Mouse (Mus musculus) liver, postnatal 0 days (tissue): Measurements from ENCODE around the gene Nox1. TPM values are rescaled to one million over a fixed set of nuclear protein-coding genes. Genes with fewer than 3 reads are reported as not detected.
"Not testable (repeated sequence)": the region's sequence is repeated elsewhere in the genome, so short reads cannot be mapped to it uniquely, and the experiment has no call there.

Experiments used
- ATAC-seq: fragments of 200-750 bp; cut with Nextera tagmentation; 2 replicates; pipeline ENCODE4 v1.8.0; 2017; ENCODE audit warnings: mild to moderate bottlenecking, moderate library complexity
- DNase-seq: peaks from one replicate; pipeline ENCODE4 v3.0.0-alpha.2; 2016
- H3K27ac ChIP-seq: fragments of 300-500 bp; sonication (generic); 2 replicates; pipeline ENCODE4 v1.5.1; 2014; ENCODE audit warnings: antibody characterized with exemption, moderate library complexity, mild to moderate bottlenecking, low read depth
- H3K27me3 ChIP-seq: fragments of 300-500 bp; sonication (generic); 2 replicates; pipeline ENCODE4 v1.6.1; 2014; ENCODE audit warnings: low read length, control low read depth, mixed read lengths; ENCODE audit not compliant: insufficient read depth
- H3K36me3 ChIP-seq: fragments of 300-500 bp; sonication (generic); replicated peaks from 2 replicates; pipeline ENCODE4 v1.6.1; 2014; ENCODE audit warnings: mild to moderate bottlenecking, control low read depth, low read length, moderate library complexity, mixed read lengths; ENCODE audit not compliant: insufficient read depth
- H3K4me1 ChIP-seq: fragments of 300-500 bp; sonication (generic); 2 replicates; pipeline ENCODE4 v1.6.1; 2014; ENCODE audit warnings: antibody characterized with exemption, mild to moderate bottlenecking, control low read depth; ENCODE audit not compliant: insufficient read depth
- H3K4me2 ChIP-seq: fragments of 300-500 bp; sonication (generic); 2 replicates; pipeline ENCODE4 v1.6.1; 2014; ENCODE audit warnings: low read depth, mild to moderate bottlenecking, low read length, moderate library complexity, mixed read lengths
- H3K4me3 ChIP-seq: fragments of 300-500 bp; sonication (generic); 2 replicates; pipeline ENCODE4 v1.5.1; 2014; ENCODE audit warnings: low read depth, low read length
- H3K9ac ChIP-seq: fragments of 300-500 bp; sonication (generic); replicated peaks from 2 replicates; pipeline ENCODE4 v1.6.1; 2014; ENCODE audit warnings: mild to moderate bottlenecking, moderate library complexity
- H3K9me3 ChIP-seq: fragments of 300-500 bp; sonication (generic); 2 replicates; pipeline ENCODE4 v1.6.1; 2016; ENCODE audit warnings: mild to moderate bottlenecking, control low read depth, low read length, mixed read lengths
- CTCF ChIP-seq: sonication (generic); IDR thresholded peaks from 2 replicates; pipeline ENCODE4 v1.5.1; 2016; ENCODE audit warnings: antibody characterized with exemption, low read depth
- EP300 ChIP-seq: IDR thresholded peaks from 2 replicates; pipeline ENCODE4 v1.6.1; 2016; ENCODE audit warnings: antibody characterized with exemption, low read depth, mild to moderate bottlenecking
- WGBS: fragments of 180-500 bp; shearing (Covaris S2); extraction: QIAGEN DNeasy Blood & Tissue Kit; methylation state at CpG from one replicate; pipeline ENCODE4 v1.1.7; 2014; ENCODE audit not compliant: insufficient replicate concordance; 5-methylcytosine and 5-hydroxymethylcytosine counted together
- polyA plus RNA-seq: library from polyadenylated mRNA; unstranded; fragments of >200 nt; fragmentation: Nextera tagmentation; extraction: Ambion mirVana; gene quantifications from 2 replicates; pipeline ENCODE4 v1.2.1, GENCODE M21; 2015

Nox1 gene
- polyA plus RNA-seq, 1 experiment from 2014 or later = 0.13 TPM

DNA sequence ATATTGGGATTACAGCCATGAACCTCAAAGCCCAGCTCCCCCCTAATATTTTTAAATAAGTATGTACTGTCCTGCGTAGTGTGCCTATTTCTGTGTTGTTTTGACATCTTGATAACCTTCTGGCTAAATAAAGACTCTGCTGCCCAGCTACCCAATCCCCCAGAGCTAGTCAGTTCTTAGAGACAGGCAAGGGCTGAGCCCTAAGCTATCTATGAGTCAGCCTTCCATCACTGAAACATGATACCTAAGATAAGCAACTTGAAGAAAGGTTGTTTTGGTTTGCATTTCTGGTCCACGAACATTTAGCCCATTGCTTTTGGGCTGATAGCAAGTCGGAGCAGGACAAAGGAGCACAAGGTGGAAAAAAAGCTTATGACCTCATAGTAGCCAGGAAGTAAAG, 1.1 kb downstream of the Nox1 start:
- Histone ChIP-seq H3K27ac (no peak overlapping the region), H3K9me3 (no peaks in the 10 kb centered on the region), H3K4me1 (no peaks in the 10 kb centered on the region), H3K4me3 (no peak overlapping the region), H3K36me3 (peaks cover 6% of the 10 kb centered on the region), H3K4me2 (no peak overlapping the region), H3K27me3 (no peaks in the 10 kb centered on the region), H3K9ac (no peak overlapping the region)
- ATAC-seq (no peak), DNase-seq (no peak)
- 54% methylated on average over 3 of the region's 3 CpGs for WGBS
- TF ChIP-seq EP300 = no peak
- TF ChIP-seq CTCF = no peak

GRCm38 (mm10) chrX:134218161-134218560, 3.6 kb downstream of the Nox1 start:
- Histone ChIP-seq H3K4me2 (no peak overlapping the region), H3K4me3 (no peak overlapping the region), H3K9me3 (no peaks in the 10 kb centered on the region), H3K36me3 (no peaks in the 10 kb centered on the region; the same call in 1 of the 2 replicates), H3K27me3 (no peaks in the 10 kb centered on the region), H3K27ac (no peak overlapping the region), H3K4me1 (no peaks in the 10 kb centered on the region), H3K9ac (no peak overlapping the region)
- 54% methylated on average over 4 of the region's 4 CpGs for WGBS
- DNase-seq (no peak), ATAC-seq (no peak)
- no peak for TF ChIP-seq EP300
- TF ChIP-seq CTCF = no peak

DNA sequence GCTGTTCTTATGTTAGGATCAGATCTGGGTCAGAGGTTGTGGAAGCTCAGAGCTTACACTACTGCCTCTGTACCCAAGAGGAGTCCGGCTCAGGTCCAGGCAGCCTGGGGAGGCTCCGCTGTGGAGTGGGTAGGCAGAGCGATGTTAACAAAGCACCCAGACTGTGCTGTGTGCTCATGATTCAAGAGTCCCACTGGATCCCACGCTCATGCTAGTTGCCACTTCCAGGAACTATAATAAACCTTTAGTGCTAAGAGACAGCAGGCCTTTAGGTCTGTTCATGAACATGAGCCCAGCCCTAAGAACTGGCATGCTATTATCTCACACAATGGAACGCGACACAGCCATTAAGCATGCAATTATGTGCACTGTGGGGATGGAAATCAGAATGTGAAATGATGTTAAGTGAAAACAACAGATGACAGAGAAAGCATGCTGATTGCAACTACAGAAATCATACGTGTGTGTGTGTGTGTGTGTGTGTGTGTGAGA, 10.6 kb downstream of the Nox1 start:
- DNase-seq (no peak), ATAC-seq (no peak)
- 81% methylated on average over 7 of the region's 7 CpGs for WGBS
- Histone ChIP-seq H3K4me2 (no peak overlapping the region), H3K27ac (no peak overlapping the region), H3K36me3 (no peaks in the 10 kb centered on the region), H3K27me3 (no peaks in the 10 kb centered on the region), H3K4me1 (no peaks in the 10 kb centered on the region), H3K9ac (no peak overlapping the region), H3K4me3 (no peak overlapping the region), H3K9me3 (no peaks in the 10 kb centered on the region)
- TF ChIP-seq EP300 (no peak), CTCF (no peak)

- Histone ChIP-seq H3K9me3 (no peaks in the 10 kb centered on the region), H3K4me2 (no peak overlapping the region), H3K36me3 (no peaks in the 10 kb centered on the region), H3K27me3 (no peaks in the 10 kb centered on the region), H3K4me1 (no peaks in the 10 kb centered on the region), H3K27ac (no peak overlapping the region), H3K4me3 (no peak overlapping the region), H3K9ac (no peak overlapping the region)
- no peak for ATAC-seq
- TF ChIP-seq CTCF = no peak
- no peak for TF ChIP-seq EP300
- DNase-seq = no peak
- 67% methylated on average over 2 of the region's 2 CpGs for WGBS
Measured at GRCm38 (mm10) chrX:134208491-134208890, 13.3 kb downstream of the Nox1 start.

DNA sequence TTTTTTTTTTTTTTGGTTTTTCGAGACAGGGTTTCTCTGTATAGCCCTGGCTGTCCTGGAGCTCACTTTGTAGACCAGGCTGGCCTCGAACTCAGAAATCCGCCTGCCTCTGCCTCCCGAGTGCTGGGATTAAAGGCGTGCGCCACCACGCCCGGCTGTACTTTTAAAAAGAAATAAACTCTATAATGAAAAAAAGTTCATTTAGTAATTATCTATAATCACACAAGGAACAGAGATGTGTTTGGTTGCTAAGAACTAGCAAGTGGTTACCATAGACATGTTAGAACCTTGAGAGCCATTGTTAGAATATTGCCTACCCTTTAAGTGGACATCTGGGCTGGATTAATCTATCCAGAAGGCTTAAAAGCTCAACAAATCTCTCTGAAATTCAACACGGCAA, 34.6 kb downstream of the Nox1 start, which contains the start of gene Arl13a:
Arl13a (plus strand) TSS at position 301 of the 400 bp plus-strand sequence.
- H3K4me3 ChIP-seq, ATAC-seq, H3K4me1 ChIP-seq, H3K9me3 ChIP-seq, H3K27ac ChIP-seq, H3K4me2 ChIP-seq, H3K9ac ChIP-seq, DNase-seq, H3K36me3 ChIP-seq, H3K27me3 ChIP-seq: not testable (repeated sequence)
- WGBS = 84% methylated on average over 7 of the region's 9 CpGs

DNA sequence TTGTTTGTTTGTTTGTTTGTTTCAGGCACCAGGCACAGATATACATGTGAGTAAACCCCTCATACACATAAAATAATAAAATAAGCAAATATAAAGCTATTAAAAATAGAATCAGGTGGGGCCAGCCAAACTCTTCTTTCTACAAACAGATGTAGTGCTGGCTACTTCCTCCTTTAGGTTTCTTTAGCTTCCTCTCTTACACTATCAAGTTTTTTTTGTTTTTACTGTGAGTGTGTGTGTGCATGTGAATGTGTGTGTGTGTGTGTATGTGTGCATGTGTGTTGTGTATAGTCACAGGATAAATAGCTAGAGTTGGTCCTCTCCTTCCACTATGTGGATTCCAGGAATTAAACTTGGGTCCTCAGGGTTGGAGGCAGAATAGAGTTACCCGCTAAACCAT, 47.1 kb downstream of the Nox1 start:
- no peak for DNase-seq
- Histone ChIP-seq H3K4me2 (no peak overlapping the region), H3K4me3 (no peak overlapping the region), H3K27ac (no peak overlapping the region), H3K4me1 (no peaks in the 10 kb centered on the region), H3K27me3 (no peaks in the 10 kb centered on the region), H3K9me3 (no peaks in the 10 kb centered on the region), H3K36me3 (no peaks in the 10 kb centered on the region), H3K9ac (no peak overlapping the region)
- 89% methylated on average over 1 of the region's 1 CpGs for WGBS
- ATAC-seq = no peak
- TF ChIP-seq EP300 (no peak), CTCF (no peak)

- no peak overlapping the region for H3K4me2 ChIP-seq
- DNase-seq = no peak
- TF ChIP-seq CTCF (no peak), EP300 (no peak)
- ATAC-seq = no peak
- no peaks in the 10 kb centered on the region for H3K27me3 ChIP-seq
- WGBS = 87% methylated on average over 1 of the region's 1 CpGs
- no peaks in the 10 kb centered on the region for H3K9me3 ChIP-seq
- H3K27ac ChIP-seq = no peak overlapping the region
- H3K4me1 ChIP-seq = no peaks in the 10 kb centered on the region
- no peak overlapping the region for H3K9ac ChIP-seq
- no peaks in the 10 kb centered on the region for H3K36me3 ChIP-seq
- H3K4me3 ChIP-seq = no peak overlapping the region
Measured at GRCm38 (mm10) chrX:134170584-134170983, 51.2 kb downstream of the Nox1 start.
